Mouse (Mus musculus): Measurements from ENCODE around the gene Ccdc187. TPM values are rescaled to one million over a fixed set of nuclear protein-coding genes. Genes with fewer than 3 reads are reported as not detected.

Ccdc187 gene
- polyA plus RNA-seq, 1 experiment, result 2.2 TPM

GRCm38 (mm10) chr2:26296606-26297195, 2.3 kb upstream of the Ccdc187 start:
- no peak overlapping the region for H3K4me3 ChIP-seq (ENCODE audit: insufficient read depth, low read length)

DNA sequence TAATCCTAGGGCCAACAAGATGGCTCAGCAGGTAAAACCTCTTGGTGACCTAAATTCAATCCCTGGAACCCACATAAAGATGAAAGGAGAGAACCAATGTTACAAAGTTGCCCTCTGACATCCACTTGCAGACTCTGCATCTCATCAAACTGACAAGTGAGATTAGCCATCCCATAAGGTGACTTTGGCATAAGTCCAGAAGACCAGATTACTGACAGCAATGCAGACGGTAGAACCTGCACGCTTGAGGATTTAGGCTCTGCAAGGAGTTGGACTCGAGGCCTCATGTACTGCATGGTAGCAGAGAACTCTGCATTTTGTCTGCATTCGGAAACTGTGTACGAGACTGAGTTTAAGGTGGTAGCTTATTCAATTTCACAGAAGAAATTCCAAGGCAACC, 4.2 kb downstream of the Ccdc187 start:
- Histone ChIP-seq H3K4me1 (ENCODE audit: control insufficient read depth, insufficient read depth, low read length) (no peaks in the 10 kb centered on the region), H3K27ac (ENCODE audit: insufficient read depth, low read length) (no peak overlapping the region), H3K4me3 (ENCODE audit: insufficient read depth, low read length) (no peak overlapping the region)
- no peak for TF ChIP-seq CTCF (IDR thresholded peaks at IDR 0.05; ENCODE audit: extremely low read depth, insufficient read depth, low read length)
- TF ChIP-seq POLR2A (IDR thresholded peaks at IDR 0.05; ENCODE audit: extremely low read depth, insufficient read depth, low read length), result no peak

More at GRCm38 (mm10) chr2:26296606-26297195, 2.3 kb upstream of the Ccdc187 start:
- TF ChIP-seq CTCF (IDR thresholded peaks at IDR 0.05; ENCODE audit: extremely low read depth, insufficient read depth, low read length) (no peak), POLR2A (IDR thresholded peaks at IDR 0.05; ENCODE audit: extremely low read depth, insufficient read depth, low read length) (no peak)
- Histone ChIP-seq H3K27ac (ENCODE audit: insufficient read depth, low read length) (peak overlapping the region; percentile 3), H3K4me1 (ENCODE audit: control insufficient read depth, insufficient read depth, low read length) (peaks cover 7% of the 10 kb centered on the region)

DNA sequence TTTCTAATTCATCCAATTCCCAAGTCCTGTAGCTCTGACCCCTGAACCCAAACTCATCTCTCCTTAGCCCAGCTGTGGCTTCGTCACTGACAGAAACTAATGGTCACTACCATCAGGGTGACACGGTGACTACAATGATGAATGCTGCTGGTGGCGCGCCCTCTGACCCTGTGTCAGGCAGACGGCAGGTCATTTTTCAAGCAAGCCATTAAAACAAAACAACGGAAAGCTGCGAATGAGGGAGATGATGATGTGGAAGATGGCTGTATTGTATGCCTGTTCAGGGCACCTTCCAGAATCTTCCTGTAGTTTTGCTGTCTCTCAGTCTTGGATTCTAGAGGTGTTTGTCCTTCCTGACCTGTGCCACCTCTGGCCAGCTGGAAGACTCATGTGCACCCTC, 8.0 kb downstream of the Ccdc187 start:
- no peak for TF ChIP-seq POLR2A (IDR thresholded peaks at IDR 0.05; ENCODE audit: extremely low read depth, insufficient read depth, low read length)
- no peak for TF ChIP-seq CTCF (IDR thresholded peaks at IDR 0.05; ENCODE audit: extremely low read depth, insufficient read depth, low read length)
- no peak overlapping the region for H3K4me3 ChIP-seq (ENCODE audit: insufficient read depth, low read length)
- no peaks in the 10 kb centered on the region for H3K4me1 ChIP-seq (ENCODE audit: control insufficient read depth, insufficient read depth, low read length)
- H3K27ac ChIP-seq (ENCODE audit: insufficient read depth, low read length), result no peak overlapping the region

DNA sequence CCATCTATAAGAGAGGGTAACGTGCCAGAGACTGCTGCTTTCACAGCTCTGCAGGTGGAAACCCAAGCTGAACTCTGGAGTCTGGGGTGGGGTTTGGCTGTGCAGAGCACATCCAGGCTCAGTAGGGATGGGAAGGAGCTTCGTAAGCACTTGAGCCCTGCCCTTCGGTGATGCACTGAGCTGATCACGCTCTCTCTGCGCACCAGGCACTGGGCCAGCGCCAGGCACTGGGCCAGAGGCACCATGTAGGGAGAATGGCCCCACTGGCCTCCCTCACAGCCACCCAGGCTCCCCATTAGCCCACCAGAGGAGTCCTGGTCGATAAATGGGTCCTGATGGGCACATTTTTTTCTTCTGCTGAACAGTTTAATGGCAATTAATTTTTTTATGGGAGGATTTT, 8.6 kb downstream of the Ccdc187 start:
- TF ChIP-seq POLR2A (IDR thresholded peaks at IDR 0.05; ENCODE audit: extremely low read depth, insufficient read depth, low read length) (no peak), CTCF (IDR thresholded peaks at IDR 0.05; ENCODE audit: extremely low read depth, insufficient read depth, low read length) (no peak)
- H3K4me3 ChIP-seq (ENCODE audit: insufficient read depth, low read length), result no peak overlapping the region
- H3K4me1 ChIP-seq (ENCODE audit: control insufficient read depth, insufficient read depth, low read length), result no peaks in the 10 kb centered on the region
- H3K27ac ChIP-seq (ENCODE audit: insufficient read depth, low read length), result no peak overlapping the region

DNA sequence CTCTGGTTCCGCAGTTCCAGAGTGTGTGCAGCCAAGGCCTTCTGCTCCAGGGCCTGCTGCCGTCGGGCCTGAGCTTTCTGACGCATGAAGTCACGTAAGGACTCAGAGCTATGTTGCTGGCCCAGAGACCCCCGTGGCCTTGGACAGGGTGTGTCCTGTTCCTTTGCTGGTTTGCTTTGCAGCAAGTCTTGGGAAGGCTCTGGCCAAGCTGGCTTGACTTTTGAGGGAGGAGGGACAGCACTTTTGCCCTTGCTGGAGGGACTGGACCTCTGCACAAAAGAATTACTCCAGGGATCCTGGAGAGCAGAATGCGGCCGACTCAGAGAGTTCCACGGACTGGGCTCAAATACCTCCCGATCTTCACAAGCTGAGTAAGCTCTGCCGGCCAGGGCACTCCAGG, 13.8 kb downstream of the Ccdc187 start:
- no peak overlapping the region for H3K27ac ChIP-seq (ENCODE audit: insufficient read depth, low read length)
- no peaks in the 10 kb centered on the region for H3K4me1 ChIP-seq (ENCODE audit: control insufficient read depth, insufficient read depth, low read length)
- TF ChIP-seq CTCF (IDR thresholded peaks at IDR 0.05; ENCODE audit: extremely low read depth, insufficient read depth, low read length) (no peak), POLR2A (IDR thresholded peaks at IDR 0.05; ENCODE audit: extremely low read depth, insufficient read depth, low read length) (no peak)
- no peak overlapping the region for H3K4me3 ChIP-seq (ENCODE audit: insufficient read depth, low read length)

DNA sequence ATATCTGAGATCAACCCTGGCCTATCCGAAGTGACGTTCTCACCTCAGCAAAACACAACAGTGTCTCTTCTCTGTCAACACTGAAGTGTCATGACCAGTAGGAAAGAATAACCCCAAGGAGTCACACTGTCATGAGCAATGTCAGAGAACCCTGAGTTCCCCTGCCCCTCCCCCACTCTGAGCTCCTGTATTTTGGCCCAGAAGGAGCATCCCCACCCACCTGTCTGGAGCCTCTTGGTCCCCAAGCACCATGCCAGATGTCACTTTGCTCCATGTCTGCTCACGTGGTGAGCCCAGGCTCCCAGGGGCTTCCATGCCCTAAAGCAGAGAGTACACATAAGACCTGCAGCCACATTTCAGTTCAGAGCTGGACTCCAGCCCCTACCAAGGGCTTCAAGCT, 14.6 kb downstream of the Ccdc187 start:
- H3K27ac ChIP-seq (ENCODE audit: insufficient read depth, low read length), result no peak overlapping the region
- H3K4me1 ChIP-seq (ENCODE audit: control insufficient read depth, insufficient read depth, low read length), result no peaks in the 10 kb centered on the region
- H3K4me3 ChIP-seq (ENCODE audit: insufficient read depth, low read length), result no peak overlapping the region
- TF ChIP-seq POLR2A (IDR thresholded peaks at IDR 0.05; ENCODE audit: extremely low read depth, insufficient read depth, low read length) (no peak), CTCF (IDR thresholded peaks at IDR 0.05; ENCODE audit: extremely low read depth, insufficient read depth, low read length) (no peak)

DNA sequence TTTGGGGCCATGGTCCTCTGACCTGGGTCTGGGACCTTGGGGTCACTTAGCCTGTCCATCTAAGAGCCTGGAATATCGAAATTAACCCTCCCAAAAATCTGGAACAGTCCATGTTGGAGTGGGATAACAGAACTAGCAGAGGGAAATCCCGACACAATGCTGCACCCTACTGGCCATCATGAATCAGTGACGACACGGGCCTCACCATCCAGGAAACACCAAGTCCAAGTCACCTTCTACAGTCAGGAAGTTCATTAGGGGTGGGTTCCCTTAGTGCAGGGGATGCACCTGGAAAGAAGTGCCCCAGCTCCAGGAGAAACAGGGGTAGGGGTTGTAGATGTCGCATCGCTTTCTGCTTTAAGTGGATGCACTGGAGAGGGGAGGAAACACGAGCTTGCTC, 20.7 kb downstream of the Ccdc187 start:
- TF ChIP-seq POLR2A (IDR thresholded peaks at IDR 0.05; ENCODE audit: extremely low read depth, insufficient read depth, low read length) (no peak), CTCF (IDR thresholded peaks at IDR 0.05; ENCODE audit: extremely low read depth, insufficient read depth, low read length) (peak; percentile 92)
- Histone ChIP-seq H3K4me1 (ENCODE audit: control insufficient read depth, insufficient read depth, low read length) (no peaks in the 10 kb centered on the region), H3K27ac (ENCODE audit: insufficient read depth, low read length) (no peak overlapping the region), H3K4me3 (ENCODE audit: insufficient read depth, low read length) (no peak overlapping the region)

GRCm38 (mm10) chr2:26268216-26268615, 26.1 kb downstream of the Ccdc187 start:
- H3K27ac ChIP-seq (ENCODE audit: insufficient read depth, low read length), result no peak overlapping the region
- no peak overlapping the region for H3K4me3 ChIP-seq (ENCODE audit: insufficient read depth, low read length)
- TF ChIP-seq POLR2A (IDR thresholded peaks at IDR 0.05; ENCODE audit: extremely low read depth, insufficient read depth, low read length) (no peak), CTCF (IDR thresholded peaks at IDR 0.05; ENCODE audit: extremely low read depth, insufficient read depth, low read length) (no peak)
- no peaks in the 10 kb centered on the region for H3K4me1 ChIP-seq (ENCODE audit: control insufficient read depth, insufficient read depth, low read length)

GRCm38 (mm10) chr2:26266066-26266742, 28.2 kb downstream of the Ccdc187 start:
- no peaks in the 10 kb centered on the region for H3K4me1 ChIP-seq (ENCODE audit: control insufficient read depth, insufficient read depth, low read length)
- H3K27ac ChIP-seq (ENCODE audit: insufficient read depth, low read length), result no peak overlapping the region
- TF ChIP-seq POLR2A (IDR thresholded peaks at IDR 0.05; ENCODE audit: extremely low read depth, insufficient read depth, low read length), result no peak
- TF ChIP-seq CTCF (IDR thresholded peaks at IDR 0.05; ENCODE audit: extremely low read depth, insufficient read depth, low read length), result no peak
- H3K4me3 ChIP-seq (ENCODE audit: insufficient read depth, low read length), result no peak overlapping the region

- Histone ChIP-seq H3K4me3 (ENCODE audit: insufficient read depth, low read length) (no peak overlapping the region), H3K4me1 (ENCODE audit: control insufficient read depth, insufficient read depth, low read length) (no peaks in the 10 kb centered on the region), H3K27ac (ENCODE audit: insufficient read depth, low read length) (no peak overlapping the region)
- TF ChIP-seq CTCF (IDR thresholded peaks at IDR 0.05; ENCODE audit: extremely low read depth, insufficient read depth, low read length) (no peak), POLR2A (IDR thresholded peaks at IDR 0.05; ENCODE audit: extremely low read depth, insufficient read depth, low read length) (no peak)
Measured at GRCm38 (mm10) chr2:26265095-26265494, 29.3 kb downstream of the Ccdc187 start.
